Mouse (Mus musculus): ENCODE results near the gene S100a9.

GRCm38 (mm10) chr3:90659364-90660044, 36.0 kb downstream of the S100a9 start:
- TF ChIP-seq CTCF (IDR thresholded peaks at IDR 0.05) (no peak), EP300 (IDR thresholded peaks at IDR 0.05) (0 out of 2 replicates have a peak, but pooled peaks have one; percentile 10)
